Mouse (Mus musculus): ENCODE results near the gene Mark3.

The Mark3 gene

GRCm38 (mm10) chr12:111677882-111678669 is 103.8 kb downstream of the Mark3 start, which contains the start of gene Trmt61a:
Trmt61a (plus strand) TSS chr12:111678105.
- DNase-seq, result peak; percentile 94 to 95

DNA sequence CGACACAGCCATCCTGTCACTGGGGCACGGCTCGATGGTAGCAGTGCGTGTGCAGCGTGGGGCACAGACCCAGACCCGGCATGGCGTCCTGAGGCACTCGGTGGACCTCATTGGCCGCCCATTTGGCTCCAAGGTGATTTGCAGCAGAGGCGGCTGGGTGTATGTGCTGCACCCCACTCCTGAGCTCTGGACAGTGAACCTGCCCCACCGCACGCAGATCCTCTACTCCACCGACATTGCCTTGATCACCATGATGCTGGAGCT is 104.3 kb downstream of the Mark3 start:
- DNase-seq, result no peak

DNA sequence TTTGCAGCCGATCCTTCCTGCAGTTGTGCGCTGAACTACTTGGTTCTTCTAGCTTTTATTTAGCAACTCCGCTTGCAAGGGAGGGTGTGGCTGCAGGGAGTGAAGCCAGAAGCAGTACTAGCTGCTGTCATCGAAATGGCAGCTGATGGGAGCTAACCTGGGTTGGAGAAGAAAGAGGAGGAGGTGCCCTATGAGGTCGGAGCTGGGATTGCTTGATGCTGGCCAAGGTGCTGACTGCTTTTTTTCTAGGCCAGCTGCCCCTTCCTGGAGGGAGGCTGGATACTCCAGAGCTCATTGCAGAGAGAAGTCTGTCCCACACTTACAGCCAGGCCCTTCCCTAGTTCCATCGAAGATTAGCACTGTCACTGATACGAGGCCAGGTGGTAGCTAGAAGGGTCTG is 104.7 kb downstream of the Mark3 start:
- no peak for DNase-seq

DNA sequence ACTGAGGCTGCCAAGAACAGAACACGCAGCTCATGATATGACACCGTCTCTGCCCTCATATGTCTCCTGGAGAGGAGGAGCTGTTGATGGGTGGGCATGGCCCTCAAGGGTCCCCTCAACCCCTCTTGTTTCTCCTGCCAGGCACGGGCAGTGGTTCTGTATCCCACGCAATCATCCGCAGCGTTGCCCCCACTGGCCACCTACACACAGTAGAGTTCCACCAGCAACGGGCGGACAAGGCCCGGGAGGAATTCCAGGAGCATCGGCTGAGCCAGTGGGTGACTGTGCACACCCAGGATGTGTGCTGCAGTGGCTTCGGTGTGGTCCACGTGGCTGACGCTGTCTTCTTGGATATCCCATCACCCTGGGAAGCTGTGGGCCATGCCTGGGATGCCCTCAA is 106.3 kb downstream of the Mark3 start:
- no peak for DNase-seq

DNA sequence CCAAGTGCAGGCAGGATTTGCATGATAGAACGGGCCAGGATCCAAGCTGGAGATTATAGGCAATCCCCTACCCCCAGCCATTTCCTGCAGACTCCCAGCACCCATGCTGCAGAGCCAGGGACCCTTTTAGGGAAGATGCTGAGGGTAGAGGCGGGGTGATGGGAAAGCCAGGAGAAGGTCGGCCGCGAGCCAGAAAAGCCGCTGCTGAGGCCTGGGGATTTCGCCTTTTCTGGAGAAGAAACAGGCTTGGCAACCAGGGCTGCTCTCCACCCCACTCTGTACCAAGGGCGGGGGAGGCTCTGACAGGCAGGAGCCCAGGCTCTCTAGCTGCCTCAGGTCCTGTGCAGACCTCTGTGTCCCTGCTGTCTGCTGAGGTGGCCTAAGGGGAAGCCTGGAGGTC is 107.0 kb downstream of the Mark3 start:
- peak in 1 of 2 experiments; percentile 67 for DNase-seq

DNA sequence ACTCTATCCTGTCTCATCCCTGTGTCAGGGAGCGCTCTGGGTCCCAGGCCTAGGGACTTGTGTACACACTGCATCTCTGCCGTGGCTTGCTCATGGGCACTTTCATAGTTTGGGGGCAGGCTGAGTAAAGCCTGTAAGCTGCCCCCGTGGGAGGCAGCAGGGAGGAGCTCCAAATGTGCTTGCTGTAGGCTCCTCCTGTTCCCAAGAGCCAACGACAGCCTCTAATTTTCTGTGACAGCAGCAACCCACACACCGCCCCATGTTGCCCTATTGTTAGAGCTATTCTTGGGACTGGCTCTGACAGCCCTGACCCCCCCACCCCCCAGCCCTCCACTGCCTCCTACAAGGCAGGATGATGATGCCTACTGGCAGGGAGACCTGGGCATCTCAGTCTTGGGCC is 107.7 kb downstream of the Mark3 start:
- no peak for DNase-seq

DNA sequence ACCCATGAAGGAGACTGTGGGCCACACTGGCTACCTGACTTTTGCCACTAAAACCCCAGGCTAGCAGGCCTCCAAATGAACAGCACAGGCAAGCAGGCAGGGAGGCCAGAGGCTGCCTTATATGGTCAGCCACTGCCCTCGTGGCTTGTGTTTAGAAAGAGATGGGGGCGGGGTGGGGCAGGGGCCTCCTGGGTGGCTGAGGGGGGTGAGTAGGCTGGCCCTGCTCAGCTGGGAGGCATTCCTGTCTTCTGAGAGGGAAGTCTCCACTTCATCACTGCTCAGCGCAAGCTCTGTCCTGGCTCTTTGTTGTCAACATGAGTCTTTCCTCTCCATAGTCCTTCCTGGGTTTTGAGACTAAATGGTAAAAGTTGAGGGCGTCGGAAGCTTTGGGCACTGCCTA is 108.5 kb downstream of the Mark3 start:
- DNase-seq, result no peak

GRCm38 (mm10) chr12:111686390-111686789 is 112.1 kb downstream of the Mark3 start:
- no peak for DNase-seq

GRCm38 (mm10) chr12:111687350-111688068 is 113.2 kb downstream of the Mark3 start:
- peak; percentile 79 to 87 for DNase-seq

DNA sequence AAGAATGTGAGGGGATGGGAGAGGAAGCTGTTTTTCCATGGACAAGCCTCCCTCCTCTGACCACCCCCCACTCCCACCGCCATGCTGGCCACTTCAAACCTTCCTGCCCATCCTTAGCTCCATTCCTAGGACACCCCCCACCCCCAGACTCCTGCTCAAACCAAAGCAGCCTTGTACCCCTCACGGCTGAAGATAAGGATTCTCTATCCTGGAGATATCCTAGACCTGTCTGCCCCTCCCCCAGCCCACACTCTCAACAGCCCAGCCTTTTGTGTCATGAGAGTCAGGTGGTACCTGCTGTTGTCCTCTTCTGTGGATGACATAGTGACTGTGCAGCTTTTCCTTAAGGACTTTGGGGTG is 113.7 kb downstream of the Mark3 start:
- DNase-seq, result peak; percentile 52 to 81

GRCm38 (mm10) chr12:111689426-111689825 is 115.1 kb downstream of the Mark3 start:
- DNase-seq, result peak in 1 of 2 experiments; percentile 53

DNA sequence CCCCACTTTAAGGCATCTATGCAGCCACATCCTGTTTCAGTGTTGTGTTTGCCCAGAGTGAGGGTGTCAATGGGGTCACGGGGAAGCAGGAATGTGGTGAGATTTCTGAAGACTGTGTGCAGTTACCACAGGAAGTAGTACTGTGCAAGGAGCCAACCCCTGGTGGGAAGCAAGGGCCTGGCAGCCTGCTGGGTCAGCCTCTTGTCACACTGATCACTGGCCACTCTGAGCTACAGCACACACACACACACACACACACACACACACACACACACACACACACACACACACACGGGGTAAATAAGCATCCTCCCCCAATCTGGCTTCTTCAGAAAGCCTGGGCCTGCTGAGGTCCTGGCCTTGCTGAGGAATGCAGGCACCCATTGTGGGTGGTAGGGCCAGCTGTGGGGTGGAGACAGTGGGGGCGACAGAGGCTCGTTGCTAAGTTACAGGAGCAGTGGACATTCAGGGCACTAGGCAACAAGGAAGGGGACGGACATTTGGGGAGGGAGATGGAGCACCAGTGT is 117.1 kb downstream of the Mark3 start:
- peak in 1 of 2 experiments; percentile 57 for DNase-seq

GRCm38 (mm10) chr12:111692899-111693298 is 118.6 kb downstream of the Mark3 start:
- no peak for DNase-seq

DNA sequence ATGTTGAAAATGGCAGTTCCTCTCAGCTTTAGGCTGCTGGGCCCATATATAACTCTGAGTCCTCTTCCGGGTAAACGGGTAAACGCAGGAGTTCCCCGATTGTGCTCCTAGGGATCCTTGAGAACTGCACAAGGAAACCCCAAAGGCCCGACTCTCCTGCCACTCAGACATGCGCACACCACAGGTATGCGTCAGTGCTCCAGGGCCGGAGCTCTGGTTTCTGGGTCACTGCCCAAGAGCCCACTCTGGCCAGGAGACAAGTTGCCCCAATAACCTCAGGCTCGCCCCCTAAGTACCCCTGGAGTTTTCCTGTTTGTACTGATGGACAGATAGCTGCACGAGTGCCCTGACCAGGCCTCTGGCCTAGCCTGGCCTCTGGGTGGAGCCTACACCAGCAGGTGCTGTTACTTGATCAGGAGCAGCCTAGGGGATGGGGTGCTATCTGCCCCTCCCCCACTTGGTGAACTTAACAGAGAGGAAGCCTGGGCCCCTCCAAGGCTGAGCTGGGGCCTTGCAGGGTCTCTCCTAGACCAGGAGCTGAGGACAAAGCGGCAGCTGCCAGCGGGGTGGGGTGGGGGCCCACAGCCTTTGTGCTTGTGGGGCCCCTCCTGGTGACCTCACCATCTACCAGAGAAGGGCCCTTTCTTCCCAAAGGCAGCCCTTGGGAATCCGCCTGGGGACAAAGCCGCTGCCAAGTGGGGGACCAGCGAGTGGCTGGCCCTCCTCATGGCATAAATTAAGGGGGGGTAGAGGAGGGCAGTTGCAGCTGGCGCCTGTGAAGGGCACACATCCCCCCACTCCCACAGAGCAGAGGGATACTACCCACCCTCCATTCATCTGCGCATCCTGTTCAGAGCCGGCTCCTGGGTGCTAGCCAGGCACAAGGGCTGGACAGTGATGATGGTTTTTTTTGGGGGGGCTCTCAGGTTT is 119.3 kb downstream of the Mark3 start:
- DNase-seq, result peak; percentile 58 to 64

DNA sequence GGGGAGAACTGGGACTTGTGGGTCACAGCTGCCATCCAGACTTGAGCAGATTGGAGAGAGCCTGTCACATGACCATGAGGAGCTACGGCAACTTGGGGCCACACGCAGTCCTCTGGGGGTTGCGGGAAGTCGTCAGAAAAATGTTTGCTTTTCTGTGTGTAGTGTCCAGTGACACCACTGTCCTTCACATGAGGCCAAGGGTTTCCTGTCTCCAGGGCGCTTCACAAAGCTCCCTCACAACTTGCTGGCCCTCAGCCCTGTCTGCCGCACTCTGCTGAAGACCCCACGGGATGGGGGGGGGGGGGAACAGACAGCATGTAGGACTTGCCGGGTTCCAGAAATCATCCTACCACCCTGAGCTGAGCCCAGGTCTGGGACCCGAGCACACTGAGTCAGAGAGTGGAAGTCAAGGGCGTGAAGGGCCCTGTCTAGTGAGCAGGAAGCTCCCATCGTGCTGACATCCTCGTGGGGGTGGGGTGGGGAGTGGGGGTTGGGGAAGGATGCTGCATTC is 120.0 kb downstream of the Mark3 start:
- peak in 1 of 2 experiments; percentile 39 for DNase-seq

- DNase-seq, result peak in 1 of 2 experiments; percentile 58
Observed at GRCm38 (mm10) chr12:111694880-111695804, 120.8 kb downstream of the Mark3 start.

- DNase-seq, result peak; percentile 89 to 92
Observed at GRCm38 (mm10) chr12:111696239-111696638, 121.9 kb downstream of the Mark3 start.

DNA sequence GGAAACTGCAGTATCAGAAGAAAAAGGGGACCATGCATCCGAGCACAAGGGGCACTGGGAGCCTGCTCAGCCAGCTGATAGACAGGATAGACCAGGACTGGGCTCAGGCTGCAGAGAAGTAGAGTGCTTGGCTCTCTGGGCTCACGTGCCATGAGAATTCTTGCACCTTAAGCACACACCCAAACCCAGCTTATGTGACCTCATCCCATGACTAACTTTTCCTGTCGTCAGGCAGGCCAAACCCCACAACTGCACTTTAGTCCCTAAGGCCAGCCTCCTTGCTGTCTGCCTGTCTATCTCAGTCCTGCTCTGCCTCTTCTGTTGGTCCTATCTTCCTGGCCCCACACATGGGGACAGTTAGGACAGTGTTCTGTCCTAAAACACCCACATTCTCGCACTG is 123.4 kb downstream of the Mark3 start:
- no peak for DNase-seq

- peak; percentile 79 to 83 for DNase-seq
Observed at GRCm38 (mm10) chr12:111698346-111698913, 124.1 kb downstream of the Mark3 start.

DNA sequence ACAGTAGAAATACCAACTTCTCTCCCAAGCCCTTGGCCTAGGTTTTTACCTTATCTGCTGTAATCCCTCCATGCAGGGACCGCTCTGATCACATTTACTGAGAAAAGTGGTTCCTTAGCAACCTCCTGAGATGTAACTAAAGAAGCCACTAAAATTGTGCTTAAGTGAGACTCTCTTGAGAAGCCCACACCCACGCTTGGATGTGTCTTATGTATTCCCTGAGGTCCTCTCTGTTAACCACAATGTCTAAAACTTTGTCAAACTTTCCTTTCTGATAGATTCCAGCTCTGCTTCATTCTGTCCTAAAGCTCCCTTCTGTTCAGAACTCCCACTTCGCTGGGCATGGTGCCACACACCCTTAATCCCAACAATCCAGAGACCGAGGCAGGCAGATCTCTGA is 125.2 kb downstream of the Mark3 start:
- DNase-seq, result no peak

- DNase-seq, result no peak
Observed at GRCm38 (mm10) chr12:111700920-111701458, 126.7 kb downstream of the Mark3 start.
